Mouse (Mus musculus): ENCODE measurements around the gene Adcy3.
"Not testable (repeated sequence)": the region's sequence is repeated elsewhere in the genome, so short reads cannot be mapped to it uniquely, and the experiment has no call there.

- TF ChIP-seq CTCF, POLR2A (IDR thresholded peaks at IDR 0.05; ENCODE audit: extremely low read depth, insufficient read depth, low read length): not testable (repeated sequence)
These were observed 107.4 kb downstream of the Adcy3 start for GRCm38 (mm10) chr12:4240281-4240680.
